Mouse (Mus musculus) liver, embryonic 14.5 days (tissue): ENCODE measurements at regions not wholly inside any gene's neighbourhood (a gene's known extent, or its start where the extent isn't known, plus 50 kb on each side); places are given as distances from the start of the nearest gene placed in this dataset.

Experiments
- CTCF ChIP-seq: IDR thresholded peaks from 2 replicates; pipeline ENCODE4 v1.5.1; 2016; ENCODE audit warnings: antibody characterized with exemption, low read depth, control low read depth
- EP300 ChIP-seq: IDR thresholded peaks from 2 replicates; pipeline ENCODE4 v1.6.1; 2016; ENCODE audit warnings: antibody characterized with exemption, low read depth

GRCm38 (mm10) chr12:13011023-13011761, 69.5 kb upstream of the Mycn start:
- TF ChIP-seq CTCF (no peak), EP300 (no peak)
